Mouse (Mus musculus): ENCODE data around the gene Rbck1. TPM values are rescaled to one million over a fixed set of nuclear protein-coding genes. Genes with fewer than 3 reads are reported as not detected.
"Not testable (repeated sequence)": the region's sequence is repeated elsewhere in the genome, so short reads cannot be mapped to it uniquely, and the experiment has no call there.

Gene Rbck1
- total and polyA plus RNA-seq, 3 experiments = 44.3 to 107 (median 45.2) TPM

DNA sequence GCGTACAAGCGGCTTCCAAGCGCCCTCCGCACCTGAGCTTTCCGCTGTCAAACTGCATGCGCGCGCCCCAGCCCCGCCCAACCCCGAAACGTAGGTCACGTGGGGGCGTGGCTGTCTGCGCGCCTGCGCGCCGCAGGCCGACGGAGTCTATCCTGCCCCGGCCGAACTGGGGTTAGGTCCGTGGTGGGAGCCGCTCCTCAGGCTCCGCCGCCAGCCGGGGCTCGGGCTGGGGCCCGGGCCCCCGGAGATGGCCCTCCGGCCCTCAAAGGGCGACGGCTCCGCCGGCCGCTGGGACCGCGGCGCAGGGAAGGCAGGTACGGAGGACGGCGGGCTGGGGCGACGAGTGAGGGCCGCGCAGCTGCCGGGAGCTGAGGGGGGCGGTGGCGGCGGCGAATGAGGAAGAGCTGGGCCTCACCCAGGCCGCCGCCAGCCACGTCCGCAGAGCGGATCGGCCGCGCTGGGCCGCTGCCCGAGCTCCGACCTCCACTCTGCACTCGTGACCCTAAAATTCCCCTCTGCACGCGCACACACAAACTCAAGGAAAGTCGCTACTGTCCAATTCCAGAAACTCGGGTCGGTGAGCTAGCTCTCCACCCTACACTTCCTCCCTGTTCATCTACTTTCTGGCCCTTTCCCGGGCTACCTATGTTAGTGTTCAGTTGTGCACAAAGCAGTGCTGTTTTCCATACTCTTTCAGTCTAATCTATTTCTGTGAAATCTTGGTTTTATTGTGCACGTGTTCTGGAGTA, 38.6 kb downstream of the Rbck1 start, which contains the start of gene Tbc1d20:
TSS of gene Tbc1d20 (plus strand) at position 102 of the 749 bp plus-strand sequence.
- Histone ChIP-seq H3K79me2 (replicated peaks; ENCODE audit: control insufficient read depth, insufficient read depth, low read length) (peaks cover 10% of the 10 kb centered on the region), H3K27ac (peak within 1 kb of the TSS; percentile 91), H3K36me3 (ENCODE audit: control insufficient read depth, insufficient read depth, low read length) (peaks cover 18% of the 10 kb centered on the region), H3K4me1 (ENCODE audit: control insufficient read depth, insufficient read depth, low read length) (peaks cover 16% of the 10 kb centered on the region), H3K9ac (ENCODE audit: low read depth, low read length) (peak within 1 kb of the TSS; percentile 95), H3K27me3 (ENCODE audit: control insufficient read depth, insufficient read depth, low read length) (no peaks in the 10 kb centered on the region), H3K4me3 (peak within 1 kb of the TSS; percentile 99)
- DNase-seq = peak; percentile 93 to 96
- TF ChIP-seq POLR2A (IDR thresholded peaks at IDR 0.05; ENCODE audit: insufficient read depth, low read depth, low read length) = peak; percentile 79
- no peak for TF ChIP-seq EP300 (IDR thresholded peaks at IDR 0.05; ENCODE audit: insufficient read depth, low read depth, low read length)
- peak; percentile 6; the same call in 1 of the 2 replicates for TF ChIP-seq CTCF (IDR thresholded peaks at IDR 0.05)
- WGBS = under 1% methylated on average over 68 of the region's 70 CpGs
- intact Hi-C loops (cut with DNase I) = loop anchor here (2.0 to 5.0 kb wide), 2 partner anchors 39 to 68 kb away; partner anchors contain the start of gene Rbck1

DNA sequence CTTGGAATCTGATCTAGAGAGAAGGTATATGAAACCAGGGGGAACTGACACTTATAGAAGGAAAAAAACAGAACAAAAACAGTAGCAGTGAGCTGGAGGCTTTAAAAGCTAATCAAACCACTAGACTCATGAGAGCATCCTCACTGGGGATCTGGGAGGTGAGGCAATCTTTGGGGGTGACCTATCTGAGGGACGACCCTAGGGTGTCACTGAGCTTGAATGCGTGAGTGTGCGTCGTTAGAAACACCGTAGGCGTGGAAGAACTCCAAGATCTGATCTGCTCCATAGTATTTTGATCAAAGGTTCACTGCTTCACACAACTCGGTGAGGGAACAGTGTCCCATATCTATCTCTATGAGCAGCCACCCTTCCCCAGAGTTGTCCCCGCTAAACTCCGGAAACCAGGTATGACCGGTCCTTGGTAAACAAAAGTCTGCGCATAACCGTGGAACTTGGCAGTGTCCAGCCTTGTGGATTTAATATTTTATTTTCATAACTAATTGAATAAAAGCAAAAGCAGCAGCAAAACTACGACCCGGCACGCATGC, 39.2 kb downstream of the Rbck1 start:
- Histone ChIP-seq H3K79me2 (replicated peaks; ENCODE audit: control insufficient read depth, insufficient read depth, low read length) (peaks cover 10% of the 10 kb centered on the region), H3K9ac (ENCODE audit: low read depth, low read length) (peak overlapping the region; percentile 53), H3K4me3 (peak overlapping the region; percentile 99), H3K36me3 (ENCODE audit: control insufficient read depth, insufficient read depth, low read length) (peaks cover 12% of the 10 kb centered on the region), H3K27ac (peak overlapping the region; percentile 91), H3K4me1 (ENCODE audit: control insufficient read depth, insufficient read depth, low read length) (peaks cover 16% of the 10 kb centered on the region), H3K27me3 (ENCODE audit: control insufficient read depth, insufficient read depth, low read length) (no peaks in the 10 kb centered on the region)
- WGBS = 1% methylated on average over 15 of the region's 15 CpGs
- intact Hi-C loops (cut with DNase I) = loop anchor here (5.0 kb wide), 1 partner anchor 69 kb away; no protein-coding TSS in a partner anchor
- no peak for DNase-seq
- TF ChIP-seq EP300 (IDR thresholded peaks at IDR 0.05; ENCODE audit: insufficient read depth, low read depth, low read length) (no peak), CTCF (IDR thresholded peaks at IDR 0.05) (no peak), POLR2A (IDR thresholded peaks at IDR 0.05; ENCODE audit: insufficient read depth, low read depth, low read length) (no peak)

- DNase-seq = no peak
- no peak for TF ChIP-seq POLR2A (IDR thresholded peaks at IDR 0.05; ENCODE audit: insufficient read depth, low read depth, low read length)
- no peak for TF ChIP-seq CTCF (IDR thresholded peaks at IDR 0.05)
- TF ChIP-seq EP300 (IDR thresholded peaks at IDR 0.05; ENCODE audit: insufficient read depth, low read depth, low read length) = no peak
- no peak overlapping the region for H3K9ac ChIP-seq (ENCODE audit: low read depth, low read length)
- H3K27ac ChIP-seq = no peak overlapping the region
- H3K4me1 ChIP-seq (ENCODE audit: control insufficient read depth, insufficient read depth, low read length) = peaks cover 13% of the 10 kb centered on the region
- intact Hi-C loops (cut with DNase I) = loop anchor here (5.0 kb wide), 1 partner anchor 70 kb away; no protein-coding TSS in a partner anchor
- H3K79me2 ChIP-seq (replicated peaks; ENCODE audit: control insufficient read depth, insufficient read depth, low read length) = peaks cover 7% of the 10 kb centered on the region
- no peak overlapping the region for H3K4me3 ChIP-seq
- no peaks in the 10 kb centered on the region for H3K27me3 ChIP-seq (ENCODE audit: control insufficient read depth, insufficient read depth, low read length)
- peaks cover 7% of the 10 kb centered on the region for H3K36me3 ChIP-seq (ENCODE audit: control insufficient read depth, insufficient read depth, low read length)
- 61% methylated on average over 2 of the region's 2 CpGs for WGBS
Observed at GRCm38 (mm10) chr2:152292475-152292874, 40.0 kb downstream of the Rbck1 start.

DNA sequence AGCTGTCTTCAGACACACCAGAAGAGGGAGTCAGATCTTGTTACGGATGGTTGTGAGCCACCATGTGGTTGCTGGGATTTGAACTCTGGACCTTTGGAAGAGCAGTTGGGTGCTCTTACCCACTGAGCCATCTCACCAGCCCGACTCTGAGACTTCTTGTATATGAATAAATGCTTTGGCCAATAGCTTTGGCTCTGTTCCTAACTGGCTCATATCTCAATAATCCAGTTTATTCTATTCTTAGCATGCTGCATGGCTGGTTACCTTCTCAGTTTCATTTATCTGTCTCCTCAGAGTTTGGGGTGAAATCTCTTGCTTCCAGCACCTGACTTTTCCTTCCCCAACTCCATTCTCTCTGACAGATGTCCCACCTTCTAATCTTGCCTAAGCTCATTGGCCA, 42.8 kb downstream of the Rbck1 start:
- not testable (repeated sequence) for H3K36me3 ChIP-seq (ENCODE audit: control insufficient read depth, insufficient read depth, low read length); H3K4me3 ChIP-seq; H3K9ac ChIP-seq (ENCODE audit: low read depth, low read length); H3K4me1 ChIP-seq (ENCODE audit: control insufficient read depth, insufficient read depth, low read length); H3K27ac ChIP-seq; H3K27me3 ChIP-seq (ENCODE audit: control insufficient read depth, insufficient read depth, low read length); H3K79me2 ChIP-seq (replicated peaks; ENCODE audit: control insufficient read depth, insufficient read depth, low read length); DNase-seq
- intact Hi-C loops (cut with DNase I) = loop anchor here (5.0 kb wide), 2 partner anchors 37 to 73 kb away; no protein-coding TSS in a partner anchor
- 57% methylated on average over 2 of the region's 2 CpGs for WGBS

DNA sequence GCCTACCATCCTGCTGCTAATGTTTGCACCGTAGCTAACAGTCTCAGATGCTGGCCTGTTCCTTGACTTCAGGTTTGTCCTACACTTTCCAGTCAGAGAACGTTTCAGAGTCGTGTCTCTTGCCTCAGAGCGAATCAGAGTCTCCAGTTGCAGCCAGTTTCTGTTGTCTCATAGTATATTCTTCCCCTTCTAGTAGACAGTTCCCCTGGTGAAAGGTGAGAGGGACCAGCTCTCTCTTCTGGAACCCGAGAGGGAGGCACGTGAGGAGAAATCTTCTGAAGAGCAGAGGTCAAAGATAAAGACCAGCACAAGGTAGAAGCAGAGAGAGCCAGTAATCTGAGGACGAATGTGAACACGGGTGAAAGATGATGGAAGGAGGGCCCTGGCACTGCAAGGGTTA, 44.4 kb downstream of the Rbck1 start:
- H3K36me3 ChIP-seq (ENCODE audit: control insufficient read depth, insufficient read depth, low read length) = peaks cover 1% of the 10 kb centered on the region
- WGBS = 64% methylated on average over 8 of the region's 8 CpGs
- no peak for DNase-seq
- TF ChIP-seq POLR2A (IDR thresholded peaks at IDR 0.05; ENCODE audit: insufficient read depth, low read depth, low read length) = no peak
- no peak for TF ChIP-seq EP300 (IDR thresholded peaks at IDR 0.05; ENCODE audit: insufficient read depth, low read depth, low read length)
- TF ChIP-seq CTCF (IDR thresholded peaks at IDR 0.05) = no peak
- H3K79me2 ChIP-seq (replicated peaks; ENCODE audit: control insufficient read depth, insufficient read depth, low read length) = no peaks in the 10 kb centered on the region; the same call in 1 of the 2 replicates
- no peak overlapping the region for H3K27ac ChIP-seq
- H3K4me1 ChIP-seq (ENCODE audit: control insufficient read depth, insufficient read depth, low read length) = peaks cover 1% of the 10 kb centered on the region; the same call in 1 of the 2 replicates
- H3K4me3 ChIP-seq = no peak overlapping the region
- H3K27me3 ChIP-seq (ENCODE audit: control insufficient read depth, insufficient read depth, low read length) = no peaks in the 10 kb centered on the region
- intact Hi-C loops (cut with DNase I) = loop anchor here (5.0 kb wide), 1 partner anchor 36 kb away; no protein-coding TSS in a partner anchor
- no peak overlapping the region for H3K9ac ChIP-seq (ENCODE audit: low read depth, low read length)

DNA sequence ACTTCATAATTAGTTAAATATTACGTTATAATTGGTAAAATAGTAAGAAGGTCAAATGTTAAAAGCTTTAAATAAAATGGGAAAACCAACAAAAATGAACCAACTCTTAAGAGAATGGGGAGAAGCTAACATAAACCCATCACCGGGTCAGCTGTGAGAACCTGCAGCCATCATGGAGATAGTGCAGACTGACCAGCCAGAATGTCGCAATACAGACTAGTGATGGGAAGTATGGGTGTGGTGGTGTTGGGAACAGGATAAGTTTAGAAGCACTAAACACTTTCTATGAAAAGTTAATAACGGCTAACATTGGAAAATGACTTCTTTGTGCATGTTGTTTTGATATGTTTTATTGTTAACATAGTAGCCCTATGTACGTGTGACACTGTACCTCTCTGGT, 44.9 kb downstream of the Rbck1 start:
- WGBS = 90% methylated on average over 5 of the region's 5 CpGs
- intact Hi-C loops (cut with DNase I) = loop anchor here (5.0 kb wide), 1 partner anchor 35 kb away; no protein-coding TSS in a partner anchor
- no peak overlapping the region for H3K4me3 ChIP-seq
- DNase-seq = no peak
- H3K9ac ChIP-seq (ENCODE audit: low read depth, low read length) = no peak overlapping the region
- no peaks in the 10 kb centered on the region for H3K27me3 ChIP-seq (ENCODE audit: control insufficient read depth, insufficient read depth, low read length)
- no peaks in the 10 kb centered on the region; the same call in 1 of the 2 replicates for H3K79me2 ChIP-seq (replicated peaks; ENCODE audit: control insufficient read depth, insufficient read depth, low read length)
- H3K36me3 ChIP-seq (ENCODE audit: control insufficient read depth, insufficient read depth, low read length) = peaks cover 3% of the 10 kb centered on the region
- no peak overlapping the region for H3K27ac ChIP-seq
- H3K4me1 ChIP-seq (ENCODE audit: control insufficient read depth, insufficient read depth, low read length) = peaks cover 1% of the 10 kb centered on the region; the same call in 1 of the 2 replicates
- TF ChIP-seq EP300 (IDR thresholded peaks at IDR 0.05; ENCODE audit: insufficient read depth, low read depth, low read length) (no peak), CTCF (IDR thresholded peaks at IDR 0.05) (no peak), POLR2A (IDR thresholded peaks at IDR 0.05; ENCODE audit: insufficient read depth, low read depth, low read length) (no peak)
